Mouse (Mus musculus): ENCODE data around the gene Rnf44.

DNA sequence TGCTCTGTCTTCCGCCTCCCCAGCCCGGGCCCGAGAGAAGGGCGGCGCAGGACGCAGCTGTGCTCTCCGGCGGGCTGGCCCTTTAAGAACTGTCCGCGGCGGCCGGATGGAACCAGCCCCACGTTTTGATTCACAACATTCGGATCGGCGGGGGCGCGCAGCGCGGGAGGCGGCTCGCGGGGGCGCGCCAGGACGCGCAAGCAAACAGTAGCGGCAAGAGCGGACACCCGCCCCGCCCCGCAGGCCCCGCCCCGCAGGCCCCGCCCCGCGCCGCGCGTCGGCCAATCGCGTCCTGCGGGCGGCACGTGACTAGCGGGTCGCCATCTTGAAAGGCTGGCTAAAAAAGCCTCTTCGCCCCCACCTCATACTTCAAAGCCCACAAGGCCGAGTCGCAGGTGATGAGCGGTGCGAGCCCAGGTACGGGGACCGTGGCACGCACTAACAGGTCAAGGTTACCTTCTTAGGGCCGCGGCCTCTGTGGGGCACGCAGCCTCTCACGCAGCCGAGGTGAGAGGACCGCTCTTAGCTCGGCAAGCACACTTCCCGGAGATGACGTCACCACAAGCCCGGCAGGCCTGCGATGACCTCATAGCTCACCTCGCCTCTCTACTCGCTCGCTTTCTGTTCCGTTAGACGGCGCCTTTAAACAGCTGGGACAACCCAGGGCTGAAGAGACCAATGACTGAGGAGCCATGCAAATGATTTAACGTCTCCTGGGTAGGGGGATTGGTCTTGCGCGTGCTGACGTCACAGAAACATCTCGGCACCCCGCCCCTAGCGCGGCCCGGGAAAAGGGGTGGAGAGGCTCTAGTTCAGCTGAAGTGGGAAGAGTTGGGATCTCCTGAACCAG is 5.9 kb downstream of the Rnf44 start:
- TF ChIP-seq EP300 (IDR thresholded peaks at IDR 0.05) = no peak
- TF ChIP-seq CTCF (IDR thresholded peaks at IDR 0.05) = no peak
